Mouse (Mus musculus): ENCODE measurements around the gene Zic5.
"Not testable (repeated sequence)": the region's sequence is repeated elsewhere in the genome, so short reads cannot be mapped to it uniquely, and the experiment has no call there.

The Zic5 gene

GRCm38 (mm10) chr14:122464351-122464762 is 1.1 kb downstream of the Zic5 start:
- no peak for DNase-seq (ENCODE audit: low read depth, low spot score)

DNA sequence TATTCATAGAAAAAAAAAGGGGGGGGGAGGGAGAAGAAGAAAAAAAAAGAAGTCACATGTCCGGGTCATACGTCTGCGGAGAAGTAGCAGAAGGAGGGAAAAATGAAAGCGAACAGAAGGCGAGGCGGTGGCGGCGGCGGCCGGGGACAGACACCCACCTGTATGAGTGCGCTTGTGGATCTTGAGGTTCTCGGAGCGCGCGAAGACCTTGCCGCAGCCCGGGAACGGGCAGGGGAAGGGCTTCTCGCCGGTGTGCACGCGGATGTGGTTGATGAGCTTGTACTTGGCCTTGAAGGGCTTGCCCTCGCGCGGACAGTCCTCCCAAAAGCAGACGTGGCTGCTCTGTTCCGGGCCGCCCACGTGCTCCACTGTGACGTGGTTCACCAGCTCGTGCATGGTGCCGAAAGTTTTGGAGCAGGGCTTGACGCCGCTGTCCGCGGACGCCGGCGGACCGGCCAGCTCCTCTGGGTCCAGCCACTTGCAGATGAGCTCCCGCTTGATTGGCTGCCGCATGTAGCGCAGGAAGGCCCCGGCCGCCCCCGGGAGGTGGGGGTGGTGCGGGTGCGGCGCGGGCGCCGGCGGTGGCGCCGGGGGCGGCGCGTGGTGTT is 1.6 kb downstream of the Zic5 start:
- not testable (repeated sequence) for DNase-seq (ENCODE audit: low read depth, low spot score)

DNA sequence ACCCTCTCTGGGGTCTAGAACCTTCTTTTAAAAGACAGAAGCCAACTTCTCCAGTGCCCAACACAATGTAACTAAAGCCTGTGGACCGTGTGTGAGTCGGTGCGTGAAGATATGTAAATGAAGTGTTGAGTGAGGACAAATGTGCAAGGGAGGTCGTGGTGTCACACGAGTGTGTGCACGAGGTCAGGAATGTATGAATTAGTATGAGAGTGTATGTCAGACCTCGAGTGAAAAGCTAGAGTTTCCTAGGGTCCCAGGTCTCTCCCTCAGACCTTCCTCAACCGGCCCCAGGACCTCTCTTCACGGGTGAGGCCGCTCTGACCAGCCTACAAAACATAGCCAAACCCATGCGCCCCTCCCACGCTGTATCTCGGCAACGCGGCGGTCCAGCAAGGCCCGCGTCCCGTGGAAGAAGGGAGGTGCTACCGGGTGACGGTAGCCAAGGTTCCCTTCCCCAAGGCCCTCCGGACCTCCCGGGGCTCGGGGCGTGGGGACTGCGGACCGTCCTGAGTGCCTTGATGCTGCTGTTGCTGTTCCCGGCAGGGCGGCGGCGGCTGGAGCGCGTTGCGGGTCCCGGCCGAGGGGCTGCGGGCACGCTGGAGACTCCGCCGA is 2.3 kb downstream of the Zic5 start:
- no peak for DNase-seq (ENCODE audit: low read depth, low spot score)

- no peak for DNase-seq (ENCODE audit: low read depth, low spot score)
Observed at GRCm38 (mm10) chr14:122462689-122463079, 2.8 kb downstream of the Zic5 start.

DNA sequence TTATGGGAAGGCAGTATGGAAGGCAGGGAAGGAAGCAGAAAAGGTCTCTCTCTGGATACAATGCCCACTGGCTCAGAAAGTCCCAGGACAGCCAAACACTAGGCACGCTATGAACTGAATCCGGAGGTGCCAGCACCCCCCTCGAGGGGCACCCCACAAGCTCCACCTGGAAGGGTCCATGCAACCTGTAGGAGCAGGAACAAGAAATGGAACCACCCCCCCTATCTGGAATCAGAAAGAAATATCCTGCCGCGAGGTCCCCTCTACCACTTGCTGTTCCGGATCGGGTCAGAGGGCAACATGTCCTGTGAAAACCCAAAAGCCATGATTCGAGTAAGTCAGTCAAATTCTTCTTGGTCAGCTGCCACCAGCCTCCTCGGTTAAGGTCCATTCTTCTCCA is 3.5 kb downstream of the Zic5 start:
- no peak for DNase-seq (ENCODE audit: low read depth, low spot score)

DNA sequence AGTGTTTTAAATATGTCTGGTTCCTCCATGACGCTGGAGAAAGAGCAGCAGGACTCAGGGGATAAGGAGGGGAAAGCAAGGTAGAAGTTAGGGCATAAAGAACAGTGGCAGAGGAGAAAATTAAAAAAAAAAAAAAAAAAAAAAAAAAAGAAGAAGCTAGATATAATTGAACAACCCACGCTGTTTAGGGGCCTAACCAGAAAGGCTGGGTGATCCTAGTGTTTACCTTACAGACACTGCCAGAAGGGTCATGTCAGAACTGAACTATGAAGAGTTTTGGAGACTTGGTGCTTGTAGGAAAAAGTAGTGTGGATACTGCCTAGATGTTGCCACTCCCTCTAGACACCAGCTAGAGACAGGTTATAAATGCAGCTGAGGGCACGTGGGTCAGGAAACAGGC is 4.0 kb downstream of the Zic5 start:
- no peak for DNase-seq (ENCODE audit: low read depth, low spot score)

GRCm38 (mm10) chr14:122460226-122460625 is 5.3 kb downstream of the Zic5 start:
- no peak for DNase-seq (ENCODE audit: low read depth, low spot score)

DNA sequence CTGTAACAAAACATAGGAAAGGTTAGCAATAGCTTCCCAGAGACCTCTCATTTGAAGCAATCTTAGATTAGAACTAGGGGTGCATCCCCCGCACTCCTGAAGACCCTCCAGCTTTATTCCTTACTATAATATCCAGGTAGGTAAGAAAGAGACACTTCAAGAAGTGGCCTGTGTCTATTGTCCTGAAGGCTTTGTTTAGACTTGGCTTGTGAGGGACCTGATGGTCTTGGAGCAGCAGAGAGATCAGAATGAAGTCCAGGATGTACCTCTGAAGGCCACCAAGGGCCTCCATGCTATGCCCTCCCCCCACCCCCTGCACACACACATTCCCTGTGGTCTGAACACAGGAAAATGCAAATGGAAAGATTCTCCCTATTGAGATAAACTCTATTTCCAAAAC is 5.7 kb downstream of the Zic5 start:
- no peak for DNase-seq (ENCODE audit: low read depth, low spot score)

DNA sequence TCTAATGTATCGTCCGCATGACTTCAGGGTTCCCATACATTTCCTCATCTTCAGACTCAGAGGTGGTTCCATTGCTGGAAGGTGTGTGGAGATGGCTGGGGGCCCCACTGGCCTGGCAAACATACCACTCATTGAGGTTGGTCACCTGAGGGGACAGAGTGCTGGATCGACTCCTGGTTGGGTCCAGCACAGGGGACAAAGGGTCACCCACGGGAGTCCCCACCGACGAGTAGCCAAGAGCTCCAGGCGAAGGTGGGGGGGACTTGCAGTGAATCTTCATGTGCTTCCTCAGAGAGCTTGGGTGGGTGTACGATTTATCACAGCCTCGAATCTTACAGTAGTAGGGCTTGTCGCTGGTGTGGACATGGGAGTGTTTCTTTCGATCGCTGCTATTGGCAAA is 6.1 kb downstream of the Zic5 start:
- DNase-seq (ENCODE audit: low read depth, low spot score), result not testable (repeated sequence)

DNA sequence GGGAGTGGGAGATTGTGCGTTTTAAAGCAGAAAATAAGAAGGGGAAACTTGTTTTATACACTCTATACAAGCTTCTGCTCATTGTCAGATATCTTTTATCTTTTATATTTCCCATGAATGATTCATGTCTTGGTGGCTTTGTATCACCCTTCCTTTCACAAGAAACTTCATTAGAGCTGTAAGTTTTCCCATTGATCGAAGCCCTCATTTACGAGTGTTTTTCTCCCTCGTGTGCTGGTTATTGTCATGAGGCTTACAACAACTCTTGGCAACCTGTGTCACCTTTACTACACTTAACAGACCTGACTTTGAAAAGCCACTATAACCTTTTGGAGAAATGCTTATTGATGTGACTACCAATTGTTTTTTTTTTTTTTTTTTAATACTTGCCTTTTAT is 9.9 kb downstream of the Zic5 start:
- DNase-seq (ENCODE audit: low read depth, low spot score), result no peak

DNA sequence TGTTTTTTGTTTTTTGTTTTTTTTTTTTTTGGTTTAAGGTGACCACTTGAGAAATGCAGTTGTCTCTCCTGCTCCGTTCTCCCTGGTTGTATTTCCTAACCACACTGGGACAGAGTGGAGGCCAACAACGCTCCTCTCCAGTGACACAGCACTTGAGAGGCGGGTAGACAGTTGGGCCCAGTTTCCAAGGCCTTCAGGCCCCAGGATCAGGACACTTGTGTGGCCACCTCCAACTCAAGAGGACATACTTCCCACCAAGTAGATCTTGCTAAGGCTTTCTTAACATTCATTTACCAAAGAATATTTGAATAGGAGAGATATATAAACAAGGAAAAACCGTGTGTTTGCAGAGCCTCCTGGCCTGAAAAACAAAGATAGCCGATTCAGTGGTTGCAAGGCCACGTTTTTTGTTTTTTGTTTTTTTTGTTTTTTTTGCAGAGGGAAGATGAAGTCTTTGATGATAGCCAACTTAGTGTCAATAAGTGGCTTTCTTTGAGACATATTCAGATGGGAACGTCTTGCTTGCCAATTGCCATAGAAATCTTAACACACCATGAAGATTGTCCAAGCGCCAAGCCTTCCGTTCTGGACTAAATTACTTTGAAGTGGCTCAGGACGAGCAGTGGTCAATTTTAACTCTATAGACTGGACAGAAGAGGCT is 10.4 kb downstream of the Zic5 start:
- DNase-seq (ENCODE audit: low read depth, low spot score), result no peak

- no peak for DNase-seq (ENCODE audit: low read depth, low spot score)
Observed at GRCm38 (mm10) chr14:122453996-122454738, 11.3 kb downstream of the Zic5 start.

GRCm38 (mm10) chr14:122453388-122453995 is 12.0 kb downstream of the Zic5 start:
- DNase-seq (ENCODE audit: low read depth, low spot score), result no peak

DNA sequence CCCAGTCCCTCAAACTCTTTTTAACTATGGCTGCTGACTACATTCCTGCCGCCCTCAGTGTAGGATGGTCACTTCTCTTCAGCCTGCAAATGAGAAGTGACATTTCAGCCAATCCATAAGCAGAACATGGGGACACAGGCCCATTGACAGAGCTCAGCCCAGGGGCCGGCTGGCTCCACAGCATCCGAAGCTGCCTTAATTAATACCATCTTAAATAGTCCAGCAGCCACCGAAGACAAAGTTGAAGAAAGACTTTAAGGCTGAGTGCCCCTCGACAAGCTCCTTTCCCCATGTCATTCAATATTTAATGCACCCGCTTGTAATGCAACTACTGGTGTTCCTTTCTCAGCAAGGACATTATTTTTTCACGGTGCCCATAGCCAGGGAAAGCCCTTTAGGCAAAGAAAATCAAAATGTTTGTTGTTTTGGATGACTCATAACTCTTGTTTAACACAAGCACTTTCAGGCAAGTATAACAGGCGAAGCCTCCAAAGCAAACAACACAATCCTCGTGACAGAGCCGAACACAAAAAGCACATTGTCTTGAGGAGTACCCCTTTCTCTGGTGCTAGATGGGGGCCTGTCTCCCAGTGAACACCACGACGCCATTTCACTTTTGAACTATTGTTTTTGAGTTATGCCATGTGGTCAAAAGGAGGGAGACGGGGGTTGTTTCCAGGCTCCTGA is 12.6 kb downstream of the Zic5 start:
- no peak for DNase-seq (ENCODE audit: low read depth, low spot score)

- DNase-seq (ENCODE audit: low read depth, low spot score), result no peak
Observed at GRCm38 (mm10) chr14:122451551-122452145, 13.8 kb downstream of the Zic5 start.

GRCm38 (mm10) chr14:122450496-122451382 is 14.7 kb downstream of the Zic5 start, which contains the start of gene Gm5089:
TSS of gene Gm5089 (minus strand) at chr14:122451115.
- no peak for DNase-seq (ENCODE audit: low read depth, low spot score)

- DNase-seq (ENCODE audit: low read depth, low spot score), result no peak
Observed at GRCm38 (mm10) chr14:122449601-122450495, 15.6 kb downstream of the Zic5 start.

GRCm38 (mm10) chr14:122436850-122437249 is 28.6 kb downstream of the Zic5 start:
- no peak for DNase-seq (ENCODE audit: low read depth, low spot score)

- no peak for DNase-seq (ENCODE audit: low read depth, low spot score)
Observed at GRCm38 (mm10) chr14:122434039-122434438, 31.4 kb downstream of the Zic5 start.
